In the genomic region with DNA sequence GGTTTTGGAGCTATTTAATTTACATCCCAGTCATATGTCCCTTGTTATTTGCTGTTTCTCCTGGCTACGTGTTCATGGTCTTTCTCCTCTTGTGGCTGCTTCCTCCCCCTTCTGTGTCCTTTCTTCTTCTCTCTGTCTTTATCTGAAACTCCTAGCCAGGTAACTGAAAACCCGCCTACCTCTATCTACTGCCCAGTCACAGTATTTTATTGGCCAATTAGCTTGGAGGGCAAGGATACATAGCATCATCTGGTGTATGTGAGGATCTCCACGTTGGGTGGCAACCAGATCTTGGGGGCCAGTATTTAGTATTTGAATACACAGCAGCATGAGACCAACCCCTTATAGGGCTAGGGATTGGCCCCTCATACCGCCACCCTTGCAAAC, we compare ENCODE assay signal across 26 mouse cellular contexts. TPM values are rescaled to one million over a fixed set of nuclear protein-coding genes. Genes with fewer than 3 reads are reported as not detected.
A peak's percentile ranks its signal among the peaks of the same experiment; 100 is the strongest.
DNase-seq lines count a peak whose midpoint lies in the region; ATAC-seq and TF ChIP-seq lines count a peak whose summit lies in the region.
"Had no signal": no experiment of that assay in that cellular context is flagged by ENCODE, and none has a peak within 500 bp of the region (broad histone marks: within the 10 kb centered on the region; RNA-seq: fewer than 3 reads in every experiment).

No protein-coding gene starts in this region.

- 62% methylated on average over 4 of the region's 4 CpGs for WGBS in intestine, embryonic 16.5 days
- WGBS in small intestine, adult 2 months: 46% methylated on average over 4 of the region's 4 CpGs
- WGBS in midbrain, embryonic 10.5 days: 80% methylated on average over 4 of the region's 4 CpGs

- no peak overlapping the region for H3K4me3 ChIP-seq in bone marrow macrophage, adult 2 months (ENCODE audit: insufficient read depth, low read length)
- H3K4me3 ChIP-seq in intestine, embryonic 16.5 days (ENCODE audit: low read length): no peak overlapping the region
- no peak overlapping the region for H3K4me3 ChIP-seq in small intestine, adult 2 months (ENCODE audit: low read depth, low read length)
- no peak overlapping the region for H3K4me3 ChIP-seq in midbrain, embryonic 10.5 days
- H3K4me3 ChIP-seq: embryonic facial prominence, embryonic 12.5 days; embryonic facial prominence, embryonic 15.5 days; erythroblast, embryonic 14.5 days; forebrain, embryonic 12.5 days; forebrain, embryonic 15.5 days; heart, adult 2 months; heart, embryonic 10.5 days; hindbrain, embryonic 12.5 days; hindbrain, embryonic 15.5 days had no signal

- ATAC-seq in CD4-positive, CD25-positive, alpha-beta regulatory T cell, adult 4 months: peak; percentile 24
- peak; percentile 81 for ATAC-seq in intestine, embryonic 16.5 days
- ATAC-seq: forebrain, embryonic 15.5 days had no signal

- DNase-seq in midbrain, embryonic 10.5 days (ENCODE audit: low spot score): no peak
- DNase-seq in lung, postnatal 36 days: no peak
- DNase-seq in spleen, postnatal 10 days (ENCODE audit: low spot score in 2 of 2): no peak
- DNase-seq: cerebellum, adult 18-20 months; cerebellum, adult 9-10 months; cerebellum, postnatal 14 days; gastrocnemius, postnatal 25 days; kidney, adult 11 months; kidney, adult 8-10 months had no signal

- H3K27ac ChIP-seq in bone marrow macrophage, adult 2 months (ENCODE audit: insufficient read depth, low read depth, low read length): peak overlapping the region; percentile 92
- H3K27ac ChIP-seq in intestine, embryonic 16.5 days (ENCODE audit: low read length): no peak overlapping the region
- 0 out of 2 replicates have a peak overlapping the region, but pooled peaks have one; percentile 8 for H3K27ac ChIP-seq in small intestine, adult 2 months (ENCODE audit: insufficient read depth, low read depth, low read length)
- no peak overlapping the region for H3K27ac ChIP-seq in midbrain, embryonic 10.5 days (replicated peaks)
- H3K27ac ChIP-seq: embryonic facial prominence, embryonic 12.5 days; embryonic facial prominence, embryonic 15.5 days; forebrain, embryonic 12.5 days; forebrain, embryonic 15.5 days; heart, adult 2 months; hindbrain, embryonic 12.5 days; hindbrain, embryonic 15.5 days had no signal

- TF ChIP-seq POLR2A in bone marrow macrophage, adult 2 months (IDR thresholded peaks at IDR 0.05; ENCODE audit: borderline replicate concordance, low read depth, low read length): no peak
- no peak for TF ChIP-seq POLR2A in small intestine, adult 2 months (IDR thresholded peaks at IDR 0.05; ENCODE audit: low read depth, low read length)

- H3K4me2 ChIP-seq in intestine, embryonic 16.5 days (ENCODE audit: low read depth, low read length): no peak overlapping the region
- H3K4me2 ChIP-seq: embryonic facial prominence, embryonic 12.5 days; embryonic facial prominence, embryonic 15.5 days; forebrain, embryonic 12.5 days; forebrain, embryonic 15.5 days; hindbrain, embryonic 12.5 days; hindbrain, embryonic 15.5 days had no signal

- H3K27me3 ChIP-seq in intestine, embryonic 16.5 days (replicated peaks; ENCODE audit: control insufficient read depth, insufficient read depth, low read length): no peaks in the 10 kb centered on the region
- H3K27me3 ChIP-seq in small intestine, adult 2 months (ENCODE audit: control insufficient read depth, insufficient read depth, low read length): no peaks in the 10 kb centered on the region
- no peaks in the 10 kb centered on the region for H3K27me3 ChIP-seq in midbrain, embryonic 10.5 days (ENCODE audit: low read depth, poor library complexity, severe bottlenecking)
- H3K27me3 ChIP-seq: CH12.LX; embryonic facial prominence, embryonic 12.5 days; embryonic facial prominence, embryonic 15.5 days; forebrain, embryonic 12.5 days; forebrain, embryonic 15.5 days; hindbrain, embryonic 12.5 days; hindbrain, embryonic 15.5 days had no signal

- H3K4me1 ChIP-seq in bone marrow macrophage, adult 2 months (ENCODE audit: control insufficient read depth, insufficient read depth, low read length): peaks cover 63% of the 10 kb centered on the region
- 0 out of 2 replicates have a peak, but pooled peaks cover 3% of the 10 kb centered on the region for H3K4me1 ChIP-seq in intestine, embryonic 16.5 days (ENCODE audit: control insufficient read depth, insufficient read depth, low read length)
- H3K4me1 ChIP-seq in small intestine, adult 2 months (ENCODE audit: control insufficient read depth, insufficient read depth, insufficient read length, low read length): peaks cover 5% of the 10 kb centered on the region; the same call in 1 of the 2 replicates
- no peaks in the 10 kb centered on the region for H3K4me1 ChIP-seq in midbrain, embryonic 10.5 days
- H3K4me1 ChIP-seq: embryonic facial prominence, embryonic 12.5 days; embryonic facial prominence, embryonic 15.5 days; forebrain, embryonic 12.5 days; forebrain, embryonic 15.5 days; hindbrain, embryonic 12.5 days; hindbrain, embryonic 15.5 days had no signal

- H3K36me3 ChIP-seq in intestine, embryonic 16.5 days (ENCODE audit: control insufficient read depth, insufficient read depth, low read length): no peaks in the 10 kb centered on the region
- H3K36me3 ChIP-seq in small intestine, adult 2 months (ENCODE audit: control insufficient read depth, insufficient read depth, low read length): no peaks in the 10 kb centered on the region
- no peaks in the 10 kb centered on the region for H3K36me3 ChIP-seq in midbrain, embryonic 10.5 days
- H3K36me3 ChIP-seq: embryonic facial prominence, embryonic 12.5 days; embryonic facial prominence, embryonic 15.5 days; forebrain, embryonic 12.5 days; forebrain, embryonic 15.5 days; G1E; heart, embryonic 10.5 days; hindbrain, embryonic 12.5 days; hindbrain, embryonic 15.5 days had no signal

- H3K9me3 ChIP-seq in intestine, embryonic 16.5 days (ENCODE audit: control insufficient read depth, low read length): no peaks in the 10 kb centered on the region
- no peaks in the 10 kb centered on the region for H3K9me3 ChIP-seq in midbrain, embryonic 10.5 days (replicated peaks)
- H3K9me3 ChIP-seq: embryonic facial prominence, embryonic 12.5 days; embryonic facial prominence, embryonic 15.5 days; forebrain, embryonic 12.5 days; forebrain, embryonic 15.5 days; heart, embryonic 10.5 days; hindbrain, embryonic 12.5 days; hindbrain, embryonic 15.5 days had no signal

- no peak for TF ChIP-seq CTCF in bone marrow macrophage, adult 2 months (IDR thresholded peaks at IDR 0.05; ENCODE audit: low read depth, low read length)
- no peak for TF ChIP-seq CTCF in small intestine, adult 2 months (IDR thresholded peaks at IDR 0.05; ENCODE audit: extremely low read depth, insufficient read length, insufficient replicate concordance, low read depth, low read length)

- H3K9ac ChIP-seq in intestine, embryonic 16.5 days (ENCODE audit: low read depth, low read length): no peak overlapping the region
- H3K9ac ChIP-seq: embryonic facial prominence, embryonic 12.5 days; embryonic facial prominence, embryonic 15.5 days; forebrain, embryonic 12.5 days; forebrain, embryonic 15.5 days; hindbrain, embryonic 12.5 days; hindbrain, embryonic 15.5 days had no signal

RNA-seq across cellular contexts. Expression of a gene that starts 1.0 kb away (rescaled TPM):
- 1 to 10 TPM; 3.7 to 4.9 TPM for polyA plus RNA-seq in CD4-positive, CD25-positive, alpha-beta regulatory T cell, adult 4 months (2017; shearing (Covaris generic))
- 18.1 and 27.9 TPM in 2 replicates for polyA plus RNA-seq in bone marrow macrophage, adult 2 months (2012; ENCODE audit: insufficient read depth, insufficient read length, missing spikeins)
- 2.2 and 2.5 TPM in 2 replicates for polyA plus RNA-seq in intestine, embryonic 16.5 days (2015; fragmentation: Nextera tagmentation; extraction: Ambion mirVana)
- 0.90 and 1.5 TPM in 2 replicates for polyA plus RNA-seq in small intestine, adult 2 months (2012; rRNA removed)
- polyA plus RNA-seq in midbrain, embryonic 10.5 days (2016; fragmentation: Nextera tagmentation; extraction: Ambion mirVana): 0.25 and 0.56 TPM in 2 replicates
- polyA plus RNA-seq: erythroblast, embryonic 14.5 days; G1E had no signal

RNA-seq across cellular contexts. Expression of a gene that starts 49.0 kb away (rescaled TPM):
- polyA plus RNA-seq in CD4-positive, CD25-positive, alpha-beta regulatory T cell, adult 4 months (2017; shearing (Covaris generic)): not detected
- polyA plus RNA-seq in bone marrow macrophage, adult 2 months (2012; ENCODE audit: insufficient read depth, insufficient read length, missing spikeins): not detected in 2 replicates
- polyA plus RNA-seq in intestine, embryonic 16.5 days (2015; fragmentation: Nextera tagmentation; extraction: Ambion mirVana): 0.10 TPM in 2 replicates
- polyA plus RNA-seq in small intestine, adult 2 months (2012; rRNA removed): not detected in 2 replicates
- polyA plus RNA-seq in midbrain, embryonic 10.5 days (2016; fragmentation: Nextera tagmentation; extraction: Ambion mirVana): not detected in 2 replicates
- polyA plus RNA-seq: brain, embryonic 14.5 days; C2C12; embryonic facial prominence, embryonic 12.5 days; erythroblast, embryonic 14.5 days; forebrain, embryonic 12.5 days; forebrain, embryonic 15.5 days; G1E; hindbrain, embryonic 12.5 days had no signal

Comparison
In these comparisons a context has a peak if more than half of its experiments do, and no peak if none do; other contexts are left out.
1. H3K27ac ChIP-seq: peak in bone marrow macrophage, adult 2 months (single experiment) and small intestine, adult 2 months (single experiment); none in intestine, embryonic 16.5 days (single experiment) and midbrain, embryonic 10.5 days (single experiment).